Mouse (Mus musculus) ES-E14 (cell line): ENCODE measurements around the gene Phf21a.

Experiments
- CHD2 ChIP-seq: IDR thresholded peaks from 2 replicates; pipeline ENCODE4 v1.6.1; 2014; ENCODE audit warnings: mild to moderate bottlenecking, low read depth, low read length, inconsistent platforms
- HCFC1 ChIP-seq: IDR thresholded peaks from 2 replicates; pipeline ENCODE4 v1.6.1; 2012; ENCODE audit warnings: low read length, inconsistent platforms, borderline replicate concordance; ENCODE audit not compliant: insufficient read depth
- MAFK ChIP-seq: IDR thresholded peaks from 2 replicates; pipeline ENCODE4 v1.6.1; 2014; ENCODE audit warnings: mild to moderate bottlenecking, low read depth, low read length, inconsistent platforms; ENCODE audit not compliant: insufficient read depth
- ZC3H11A ChIP-seq: IDR thresholded peaks from 2 replicates; pipeline ENCODE4 v1.6.1; 2012; ENCODE audit warnings: low read depth, mild to moderate bottlenecking, inconsistent platforms, low read length, borderline replicate concordance
- ZNF384 ChIP-seq: IDR thresholded peaks from 2 replicates; pipeline ENCODE4 v1.6.1; 2012; ENCODE audit warnings: low read depth, low read length, inconsistent platforms

DNA sequence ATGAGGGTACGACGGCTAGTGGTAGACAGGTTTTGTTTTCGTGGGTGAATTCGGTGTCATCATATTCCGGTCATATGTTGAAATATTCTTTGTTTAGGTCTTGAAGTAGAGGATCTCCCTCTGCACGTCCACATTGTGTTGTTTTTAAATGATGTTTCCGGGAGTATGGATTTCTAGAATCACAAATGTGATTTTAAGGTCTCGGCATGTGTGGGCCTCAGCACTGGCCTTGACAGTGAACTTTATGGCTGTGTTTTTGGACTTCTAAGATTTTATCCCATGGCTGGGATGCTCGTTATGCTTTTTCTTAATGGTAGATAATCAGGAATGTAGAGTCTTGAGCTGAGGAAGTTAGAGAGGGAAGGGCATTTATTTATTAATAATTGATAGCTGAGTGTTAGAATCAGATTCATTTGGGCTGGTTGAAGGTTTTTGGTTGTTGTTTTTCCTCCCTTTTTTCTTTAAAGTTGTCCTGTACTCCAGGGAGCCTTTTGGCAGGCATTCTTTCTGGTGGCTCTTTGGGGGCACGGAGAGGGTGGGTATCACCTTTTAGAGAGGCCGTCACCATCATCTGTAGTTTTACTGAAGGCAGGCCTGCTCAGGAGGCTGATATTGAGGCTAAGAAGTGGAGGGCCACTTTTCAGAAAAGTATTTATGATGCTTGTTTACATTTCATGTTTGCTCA lies 93.0 kb downstream of the Phf21a start:
- TF ChIP-seq CHD2 (no peak), ZNF384 (no peak), ZC3H11A (no peak), HCFC1 (no peak), MAFK (no peak)
